Mouse (Mus musculus) myocyte (in vitro differentiated cells): ENCODE measurements around the gene Cplx3.

Experiments
- CEBPB ChIP-seq: IDR thresholded peaks from 2 replicates; pipeline ENCODE4 v1.6.1; 2011; ENCODE audit warnings: mild to moderate bottlenecking, moderate library complexity; ENCODE audit not compliant: poor library complexity, insufficient read depth, severe bottlenecking
- E2F4 ChIP-seq: IDR thresholded peaks from one replicate; pipeline ENCODE4 v1.6.1; 2011; ENCODE audit warnings: mild to moderate bottlenecking, control low read depth, moderate library complexity; ENCODE audit not compliant: insufficient read depth
- MAX ChIP-seq: IDR thresholded peaks from one replicate; pipeline ENCODE4 v1.6.1; 2011; ENCODE audit warnings: low read depth, mild to moderate bottlenecking, control low read depth
- MYOD1 ChIP-seq, 3 experiments: IDR thresholded peaks; one replicate each; pipeline ENCODE4 v1.6.1; 2011; ENCODE audit warnings: control low read depth in 2 of 3, low read depth in 2 of 3, mild to moderate bottlenecking in 2 of 3, moderate library complexity in 1 of 3; ENCODE audit not compliant: insufficient read length in 2 of 3, control insufficient read depth in 1 of 3
- MYOG ChIP-seq, 3 experiments: IDR thresholded peaks; one replicate each; pipeline ENCODE4 v1.6.1; 2011; ENCODE audit warnings: control low read depth in 2 of 3, low read depth in 2 of 3, mild to moderate bottlenecking in 2 of 3; ENCODE audit not compliant: insufficient read length in 2 of 3, control insufficient read depth in 1 of 3, insufficient read depth in 1 of 3
- POLR2A ChIP-seq: IDR thresholded peaks from one replicate; pipeline ENCODE4 v1.6.1; 2011; ENCODE audit warnings: low read depth, mild to moderate bottlenecking, control low read depth, moderate library complexity; ENCODE audit not compliant: insufficient read length
- POLR2AphosphoS2 ChIP-seq: IDR thresholded peaks from one replicate; pipeline ENCODE4 v1.6.1; 2011; ENCODE audit warnings: low read depth, control low read depth; ENCODE audit not compliant: insufficient read length
- REST ChIP-seq: IDR thresholded peaks from one replicate; pipeline ENCODE4 v1.6.1; 2011; ENCODE audit warnings: mild to moderate bottlenecking, control low read depth, moderate library complexity; ENCODE audit not compliant: insufficient read depth, insufficient read length
- SRF ChIP-seq: IDR thresholded peaks from one replicate; pipeline ENCODE4 v1.6.1; 2011; ENCODE audit warnings: low read depth; ENCODE audit not compliant: control insufficient read depth, insufficient read length
- TCF12 ChIP-seq: IDR thresholded peaks from one replicate; pipeline ENCODE4 v1.6.1; 2011; ENCODE audit warnings: mild to moderate bottlenecking, control low read depth; ENCODE audit not compliant: poor library complexity, insufficient read depth, severe bottlenecking
- TCF3 ChIP-seq: IDR thresholded peaks from one replicate; pipeline ENCODE4 v1.6.1; 2011; ENCODE audit warnings: low read depth, control low read depth; ENCODE audit not compliant: insufficient read length
- USF1 ChIP-seq: IDR thresholded peaks from one replicate; pipeline ENCODE4 v1.6.1; 2011; ENCODE audit warnings: low read depth, mild to moderate bottlenecking, control low read depth, moderate library complexity

- TF ChIP-seq POLR2A (no peak), MAX (no peak), E2F4 (no peak), USF1 (no peak), MYOG (IDR thresholded peaks at IDR 0.05; ENCODE audit: control insufficient read depth in 1 of 3, insufficient read depth in 1 of 3, insufficient read length in 2 of 3, low read depth in 2 of 3) (no peak), SRF (no peak), MYOD1 (IDR thresholded peaks at IDR 0.05; ENCODE audit: control insufficient read depth in 1 of 3, insufficient read length in 2 of 3, low read depth in 2 of 3) (no peak), POLR2AphosphoS2 (no peak), TCF3 (no peak), CEBPB (no peak), TCF12 (no peak), REST (no peak)
Measured at GRCm38 (mm10) chr9:57637741-57638322, 31.8 kb upstream of the Cplx3 start.
